ENCODE assay signal across 8 mouse cellular contexts in the genomic region with DNA sequence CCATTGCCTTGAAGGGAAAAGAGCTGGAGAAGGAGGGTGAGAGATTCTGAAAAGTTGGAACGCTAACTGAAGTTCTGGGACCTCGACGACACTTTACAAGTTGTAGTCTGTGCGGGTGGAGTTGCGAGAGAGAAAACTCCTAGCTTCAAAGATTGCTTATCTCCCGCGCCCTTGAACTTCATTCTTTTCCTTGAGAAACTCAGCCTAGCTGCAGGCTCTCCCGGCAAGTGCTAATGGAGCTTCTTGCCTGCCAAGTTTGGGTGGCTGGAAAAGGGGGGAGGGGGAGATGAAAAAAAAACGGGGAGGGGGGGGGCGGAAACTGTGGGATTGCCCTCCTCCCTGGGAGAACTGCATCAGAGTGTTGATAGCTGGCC. TPM values are rescaled to one million over a fixed set of nuclear protein-coding genes. Genes with fewer than 3 reads are reported as not detected.
DNase-seq lines count a peak whose midpoint lies in the region; ATAC-seq and TF ChIP-seq lines count a peak whose summit lies in the region.

No protein-coding gene starts in this region.

- DNase-seq in kidney, adult 2 months: no peak
- DNase-seq in kidney, adult 9 months: no peak
- DNase-seq in hindbrain, embryonic 14.5 days (ENCODE audit: low spot score): no peak
- DNase-seq in midbrain, embryonic 14.5 days: peak; percentile 27
- DNase-seq in spleen, postnatal 36 days (ENCODE audit: low spot score in 2 of 2): no peak
- DNase-seq in layer of hippocampus, postnatal 10 days (ENCODE audit: low spot score in 2 of 2): no peak
- no peak for DNase-seq in cerebellum, adult 11 months

- peak overlapping the region; percentile 98 for H3K4me2 ChIP-seq in hindbrain, embryonic 14.5 days (replicated peaks)
- H3K4me2 ChIP-seq in midbrain, embryonic 14.5 days (ENCODE audit: low read length): peak overlapping the region; percentile 97

- H3K9me3 ChIP-seq in hindbrain, embryonic 14.5 days (ENCODE audit: control insufficient read depth, low read length): no peaks in the 10 kb centered on the region
- no peaks in the 10 kb centered on the region for H3K9me3 ChIP-seq in midbrain, embryonic 14.5 days (ENCODE audit: control insufficient read depth, low read length)

- TF ChIP-seq POLR2A in kidney, adult 2 months (IDR thresholded peaks at IDR 0.05; ENCODE audit: low read depth, low read length): no peak

- 3% methylated on average over 10 of the region's 10 CpGs for WGBS in kidney, adult 2 months
- 1% methylated on average over 10 of the region's 10 CpGs for WGBS in hindbrain, embryonic 14.5 days
- WGBS in midbrain, embryonic 14.5 days: 1% methylated on average over 10 of the region's 10 CpGs

- peak overlapping the region; percentile 95 for H3K4me3 ChIP-seq in kidney, adult 2 months (ENCODE audit: insufficient read depth, low read depth, low read length)
- H3K4me3 ChIP-seq in brown adipose tissue, adult 24 weeks (ENCODE audit: insufficient read depth, low read depth, low read length): peak overlapping the region; percentile 69
- peak overlapping the region; percentile 40 for H3K4me3 ChIP-seq in hindbrain, embryonic 14.5 days (replicated peaks; ENCODE audit: low read length)
- H3K4me3 ChIP-seq in midbrain, embryonic 14.5 days (replicated peaks; ENCODE audit: low read depth, low read length): peak overlapping the region; percentile 49

- peak overlapping the region; percentile 90 for H3K27ac ChIP-seq in kidney, adult 2 months (ENCODE audit: insufficient read depth, low read depth, low read length)
- H3K27ac ChIP-seq in brown adipose tissue, adult 24 weeks (replicated peaks; ENCODE audit: low read depth, low read length): peak overlapping the region; percentile 97
- H3K27ac ChIP-seq in hindbrain, embryonic 14.5 days: no peak overlapping the region
- no peak overlapping the region for H3K27ac ChIP-seq in midbrain, embryonic 14.5 days (replicated peaks; ENCODE audit: low read depth, low read length)

- H3K27me3 ChIP-seq in kidney, adult 2 months (replicated peaks; ENCODE audit: control insufficient read depth, insufficient read depth, low read length): no peaks in the 10 kb centered on the region
- peaks cover 13% of the 10 kb centered on the region for H3K27me3 ChIP-seq in hindbrain, embryonic 14.5 days (ENCODE audit: control insufficient read depth, insufficient read depth, low read length)
- peaks cover 14% of the 10 kb centered on the region; the same call in 1 of the 2 replicates for H3K27me3 ChIP-seq in midbrain, embryonic 14.5 days (ENCODE audit: control insufficient read depth, insufficient read depth, low read length)

- H3K4me1 ChIP-seq in kidney, adult 2 months (ENCODE audit: control insufficient read depth, insufficient read depth, low read length): peaks cover 24% of the 10 kb centered on the region
- H3K4me1 ChIP-seq in brown adipose tissue, adult 24 weeks (ENCODE audit: control insufficient read depth, insufficient read depth, insufficient read length, low read length): peaks cover 12% of the 10 kb centered on the region
- peaks cover 31% of the 10 kb centered on the region for H3K4me1 ChIP-seq in hindbrain, embryonic 14.5 days (replicated peaks; ENCODE audit: control insufficient read depth, insufficient read depth, low read length)
- peaks cover 13% of the 10 kb centered on the region for H3K4me1 ChIP-seq in midbrain, embryonic 14.5 days (ENCODE audit: control insufficient read depth, insufficient read depth, low read length)

- no peak for TF ChIP-seq CTCF in kidney, adult 2 months (conservative IDR thresholded peaks at IDR 0.05; ENCODE audit: insufficient read depth, insufficient read length, low read depth, low read length)

- H3K36me3 ChIP-seq in kidney, adult 2 months (ENCODE audit: control insufficient read depth, insufficient read depth, low read length): peaks cover 12% of the 10 kb centered on the region
- no peaks in the 10 kb centered on the region for H3K36me3 ChIP-seq in hindbrain, embryonic 14.5 days (replicated peaks; ENCODE audit: control insufficient read depth, insufficient read depth)
- H3K36me3 ChIP-seq in midbrain, embryonic 14.5 days (ENCODE audit: control insufficient read depth, insufficient read depth, low read length): no peaks in the 10 kb centered on the region

- ATAC-seq in hindbrain, embryonic 14.5 days (ENCODE audit: low FRiP score): no peak
- no peak for ATAC-seq in midbrain, embryonic 14.5 days (ENCODE audit: low FRiP score, low TSS enrichment)

- H3K9ac ChIP-seq in hindbrain, embryonic 14.5 days: peak overlapping the region; percentile 75
- peak overlapping the region; percentile 63 for H3K9ac ChIP-seq in midbrain, embryonic 14.5 days (replicated peaks; ENCODE audit: low read length)

RNA-seq across cellular contexts. Expression of a gene that starts 0.9 kb away (rescaled TPM):
- polyA plus RNA-seq in kidney, adult 2 months (2012; rRNA removed): 609 and 859 TPM in 2 replicates
- polyA plus RNA-seq in brown adipose tissue, adult 24 weeks (2012; ENCODE audit: insufficient read depth, insufficient read length, missing spikeins): 63.4 and 130 TPM in 2 replicates
- polyA plus RNA-seq in hindbrain, embryonic 14.5 days (2014; fragmentation: Nextera tagmentation; extraction: Ambion mirVana): 42.5 and 45.1 TPM in 2 replicates
- 13.2 and 23.5 TPM in 2 replicates for polyA plus RNA-seq in midbrain, embryonic 14.5 days (2014; fragmentation: Nextera tagmentation; extraction: Ambion mirVana)
- total RNA-seq in layer of hippocampus, postnatal 10 days (2021): 10 to 100 TPM; 54.9 to 59.8 TPM

Comparison
In these comparisons a context has a peak if more than half of its experiments do, and no peak if none do; other contexts are left out.
1. H3K27ac ChIP-seq: peak in kidney, adult 2 months (single experiment) and brown adipose tissue, adult 24 weeks (single experiment); none in hindbrain, embryonic 14.5 days (single experiment) and midbrain, embryonic 14.5 days (single experiment).
2. H3K4me3 ChIP-seq: peak in every context shown above with its lines; median percentile 95 in kidney, adult 2 months; 69 in brown adipose tissue, adult 24 weeks; 49 in midbrain, embryonic 14.5 days; 40 in hindbrain, embryonic 14.5 days.